Mouse (Mus musculus) cerebellum, adult 11-12 months (tissue): ENCODE measurements around the gene Ggn.
A peak's percentile ranks its signal among the peaks of the same experiment; 100 is the strongest.

Experiments
- DNase-seq: peaks from one replicate; pipeline ENCODE4 v3.0.0; 2022

The Ggn gene

DNA sequence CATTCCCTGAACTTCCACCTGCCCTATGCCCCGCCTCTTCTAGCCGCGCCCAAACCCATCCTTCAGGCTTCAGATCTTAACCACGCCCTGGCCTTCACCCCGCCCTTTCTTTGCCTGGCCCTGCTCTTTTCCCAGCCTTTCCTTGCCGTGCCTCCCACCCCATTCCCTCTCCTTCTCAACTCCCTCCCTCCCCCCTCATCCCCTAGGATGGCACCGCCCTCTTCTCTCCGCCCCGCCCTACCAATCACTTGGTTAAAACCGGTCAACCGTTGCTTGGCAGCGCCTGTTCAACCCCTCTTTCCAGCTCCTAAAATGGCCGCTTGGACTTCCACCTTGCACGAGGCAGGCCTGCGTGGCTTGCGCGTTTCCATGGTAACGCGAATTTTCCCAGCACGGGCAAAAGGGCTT, 43.7 kb downstream of the Ggn start, which contains the start of gene Catsperg1:
Gene Catsperg1, minus strand, starts transcription at position 361 of the 408 bp plus-strand sequence.
- peak; percentile 50 for DNase-seq

DNA sequence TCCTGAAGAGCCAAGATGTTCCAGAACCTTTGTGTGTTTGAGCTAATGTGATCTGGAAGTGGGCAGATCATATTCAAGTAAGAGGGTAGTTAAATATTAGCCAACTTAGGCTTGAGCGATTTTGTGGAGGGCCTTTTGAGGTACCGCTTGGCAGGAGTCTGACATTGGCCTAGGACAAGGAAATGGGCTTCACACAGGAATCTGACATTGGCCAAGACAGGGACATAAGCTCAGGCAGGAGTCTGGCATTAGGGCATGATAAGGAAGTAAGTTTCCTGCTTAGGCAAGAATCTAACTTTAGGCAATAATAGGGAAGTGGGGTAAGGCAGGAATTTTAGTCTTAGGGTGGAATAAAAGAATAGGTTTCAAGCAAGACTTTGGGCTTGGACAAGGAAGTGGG, 44.2 kb downstream of the Ggn start:
- DNase-seq: no peak

GRCm38 (mm10) chr7:29214846-29215245, 44.8 kb downstream of the Ggn start:
- DNase-seq: no peak
